Mouse (Mus musculus): ENCODE measurements at regions not wholly inside any gene's neighbourhood (a gene's known extent, or its start where the extent isn't known, plus 50 kb on each side); places are given as distances from the start of the nearest gene placed in this dataset.
"Not testable (repeated sequence)": the region's sequence is repeated elsewhere in the genome, so short reads cannot be mapped to it uniquely, and the experiment has no call there.

GRCm38 (mm10) chr5:78075203-78075602 is 667.4 kb upstream of the Igfbp7 start:
- no peak for DNase-seq (ENCODE audit: low spot score)

GRCm38 (mm10) chr5:78032554-78033250 is 624.9 kb upstream of the Igfbp7 start:
- DNase-seq (ENCODE audit: low spot score): no peak

- no peak for DNase-seq (ENCODE audit: low spot score)
Observed at GRCm38 (mm10) chr5:78017523-78017922, 609.7 kb upstream of the Igfbp7 start.

- no peak for DNase-seq (ENCODE audit: low spot score)
Observed at GRCm38 (mm10) chr5:77986449-77987047, 578.7 kb upstream of the Igfbp7 start.

GRCm38 (mm10) chr5:77985269-77985668 is 577.4 kb upstream of the Igfbp7 start:
- no peak for DNase-seq (ENCODE audit: low spot score)

- DNase-seq (ENCODE audit: low spot score): not testable (repeated sequence)
Observed at GRCm38 (mm10) chr5:77940021-77940420, 532.2 kb upstream of the Igfbp7 start.

- no peak for DNase-seq (ENCODE audit: low spot score)
Observed at GRCm38 (mm10) chr5:77931874-77932273, 524.0 kb upstream of the Igfbp7 start.

- DNase-seq (ENCODE audit: low spot score): no peak
Observed at GRCm38 (mm10) chr5:77921186-77921585, 513.3 kb upstream of the Igfbp7 start.

GRCm38 (mm10) chr5:77917086-77917676 is 509.3 kb upstream of the Igfbp7 start:
- no peak for DNase-seq (ENCODE audit: low spot score)

- DNase-seq (ENCODE audit: low spot score): no peak
Observed at GRCm38 (mm10) chr5:77916375-77916774, 508.5 kb upstream of the Igfbp7 start.

- no peak for DNase-seq (ENCODE audit: low spot score)
Observed at GRCm38 (mm10) chr5:77909218-77909617, 501.4 kb upstream of the Igfbp7 start.

GRCm38 (mm10) chr5:77892024-77892423 is 484.2 kb upstream of the Igfbp7 start:
- DNase-seq (ENCODE audit: low spot score): not testable (repeated sequence)

GRCm38 (mm10) chr5:77888534-77888933 is 480.7 kb upstream of the Igfbp7 start:
- no peak for DNase-seq (ENCODE audit: low spot score)

GRCm38 (mm10) chr5:77871403-77871802 is 463.6 kb upstream of the Igfbp7 start:
- DNase-seq (ENCODE audit: low spot score): no peak

GRCm38 (mm10) chr5:77865342-77865741 is 457.5 kb upstream of the Igfbp7 start:
- no peak for DNase-seq (ENCODE audit: low spot score)

GRCm38 (mm10) chr5:77855191-77855590 is 447.4 kb upstream of the Igfbp7 start:
- DNase-seq (ENCODE audit: low spot score): no peak

- no peak for DNase-seq (ENCODE audit: low spot score)
Observed at GRCm38 (mm10) chr5:77853999-77854784, 446.4 kb upstream of the Igfbp7 start.

- no peak for DNase-seq (ENCODE audit: low spot score)
Observed at GRCm38 (mm10) chr5:77851645-77852044, 443.8 kb upstream of the Igfbp7 start.

GRCm38 (mm10) chr5:77838186-77839097 is 430.6 kb upstream of the Igfbp7 start:
- no peak for DNase-seq (ENCODE audit: low spot score)

- DNase-seq (ENCODE audit: low spot score): no peak
Observed at GRCm38 (mm10) chr5:77827971-77828370, 420.1 kb upstream of the Igfbp7 start.

GRCm38 (mm10) chr5:77826063-77826462 is 418.2 kb upstream of the Igfbp7 start:
- no peak for DNase-seq (ENCODE audit: low spot score)

Measured in testis, postnatal 14 days (tissue).